Mouse (Mus musculus): ENCODE measurements around the gene Tmem229b. TPM values are rescaled to one million over a fixed set of nuclear protein-coding genes. Genes with fewer than 3 reads are reported as not detected.
A peak's percentile ranks its signal among the peaks of the same experiment; 100 is the strongest.
"Not testable (repeated sequence)": the region's sequence is repeated elsewhere in the genome, so short reads cannot be mapped to it uniquely, and the experiment has no call there.

Tmem229b gene
- 10 to 100 TPM; 37.8 to 39.4 TPM for total RNA-seq (2021)

GRCm38 (mm10) chr12:79007126-79007753 is at the start of gene Tmem229b:
Tmem229b (minus strand) TSS chr12:79007627.
- intact Hi-C loops (cut with DNase I), result no loop called here

GRCm38 (mm10) chr12:79055276-79055675 is 47.8 kb upstream of the Tmem229b start:
- peak in 1 of 2 experiments; percentile 13 for DNase-seq (ENCODE audit: low spot score in 2 of 2)
- intact Hi-C loops (cut with DNase I), result no loop called here

More at GRCm38 (mm10) chr12:79007126-79007753, at the start of gene Tmem229b:
- DNase-seq (ENCODE audit: low spot score in 2 of 2), result peak; percentile 72 to 76

- intact Hi-C loops (cut with DNase I), result no loop called here
These were observed 44.6 kb upstream of the Tmem229b start for GRCm38 (mm10) chr12:79052073-79052472.

GRCm38 (mm10) chr12:79050545-79051212 is 43.3 kb upstream of the Tmem229b start:
- DNase-seq (ENCODE audit: low spot score in 2 of 2), result no peak
- intact Hi-C loops (cut with DNase I), result no loop called here

More at GRCm38 (mm10) chr12:79052073-79052472, 44.6 kb upstream of the Tmem229b start:
- DNase-seq (ENCODE audit: low spot score in 2 of 2), result no peak

GRCm38 (mm10) chr12:79049807-79050206 is 42.4 kb upstream of the Tmem229b start:
- intact Hi-C loops (cut with DNase I), result no loop called here
- no peak for DNase-seq (ENCODE audit: low spot score in 2 of 2)

GRCm38 (mm10) chr12:79048898-79049297 is 41.5 kb upstream of the Tmem229b start:
- intact Hi-C loops (cut with DNase I), result no loop called here

GRCm38 (mm10) chr12:79047203-79047602 is 39.8 kb upstream of the Tmem229b start:
- intact Hi-C loops (cut with DNase I), result no loop called here
- DNase-seq (ENCODE audit: low spot score in 2 of 2), result no peak

More at GRCm38 (mm10) chr12:79048898-79049297, 41.5 kb upstream of the Tmem229b start:
- no peak for DNase-seq (ENCODE audit: low spot score in 2 of 2)

- intact Hi-C loops (cut with DNase I), result no loop called here
- DNase-seq (ENCODE audit: low spot score in 2 of 2), result peak in 1 of 2 experiments; percentile 14
These were observed 38.7 kb upstream of the Tmem229b start for GRCm38 (mm10) chr12:79046171-79046570.

GRCm38 (mm10) chr12:79044668-79045067 is 37.2 kb upstream of the Tmem229b start:
- DNase-seq (ENCODE audit: low spot score in 2 of 2), result peak in 1 of 2 experiments; percentile 58
- intact Hi-C loops (cut with DNase I), result no loop called here

- intact Hi-C loops (cut with DNase I), result no loop called here
- no peak for DNase-seq (ENCODE audit: low spot score in 2 of 2)
These were observed 34.0 kb upstream of the Tmem229b start for GRCm38 (mm10) chr12:79041436-79041835.

- no peak for DNase-seq (ENCODE audit: low spot score in 2 of 2)
- intact Hi-C loops (cut with DNase I), result no loop called here
These were observed 32.9 kb upstream of the Tmem229b start for GRCm38 (mm10) chr12:79040201-79040827.

- intact Hi-C loops (cut with DNase I), result no loop called here
These were observed 32.3 kb upstream of the Tmem229b start for GRCm38 (mm10) chr12:79039708-79040107.

GRCm38 (mm10) chr12:79035349-79035748 is 27.9 kb upstream of the Tmem229b start:
- intact Hi-C loops (cut with DNase I), result no loop called here
- peak in 1 of 2 experiments; percentile 13 for DNase-seq (ENCODE audit: low spot score in 2 of 2)

More at GRCm38 (mm10) chr12:79039708-79040107, 32.3 kb upstream of the Tmem229b start:
- no peak for DNase-seq (ENCODE audit: low spot score in 2 of 2)

GRCm38 (mm10) chr12:79034331-79034730 is 26.9 kb upstream of the Tmem229b start:
- no peak for DNase-seq (ENCODE audit: low spot score in 2 of 2)
- intact Hi-C loops (cut with DNase I), result no loop called here

- intact Hi-C loops (cut with DNase I), result no loop called here
- DNase-seq (ENCODE audit: low spot score in 2 of 2), result peak in 1 of 2 experiments; percentile 26
These were observed 21.8 kb upstream of the Tmem229b start, which contains the start of gene Plekhh1 for GRCm38 (mm10) chr12:79028911-79029861. Plekhh1 (plus strand) TSS chr12:79029163.

- DNase-seq (ENCODE audit: low spot score in 2 of 2); intact Hi-C loops (cut with DNase I): not testable (repeated sequence)
These were observed 20.1 kb upstream of the Tmem229b start for GRCm38 (mm10) chr12:79027526-79027925.

- intact Hi-C loops (cut with DNase I), result loop anchor here (1.0 to 5.0 kb wide), 2 partner anchors 69 to 106 kb away; no protein-coding TSS in a partner anchor
- DNase-seq (ENCODE audit: low spot score in 2 of 2), result peak; percentile 62 to 78
These were observed 15.5 kb upstream of the Tmem229b start for GRCm38 (mm10) chr12:79022882-79023281.

GRCm38 (mm10) chr12:79021902-79022301 is 14.5 kb upstream of the Tmem229b start:
- intact Hi-C loops (cut with DNase I), result loop anchor here (5.0 kb wide), 1 partner anchor 105 kb away; no protein-coding TSS in a partner anchor

GRCm38 (mm10) chr12:79017994-79018399 is 10.6 kb upstream of the Tmem229b start:
- intact Hi-C loops (cut with DNase I), result no loop called here
- DNase-seq (ENCODE audit: low spot score in 2 of 2), result no peak

More at GRCm38 (mm10) chr12:79021902-79022301, 14.5 kb upstream of the Tmem229b start:
- DNase-seq (ENCODE audit: low spot score in 2 of 2), result no peak

Data from left cerebral cortex, postnatal 25 days (tissue).